Mouse (Mus musculus) neural tube, embryonic 15.5 days (tissue): ENCODE data around the gene Erg. TPM values are rescaled to one million over a fixed set of nuclear protein-coding genes. Genes with fewer than 3 reads are reported as not detected.

Source experiments
- ATAC-seq: fragments of 200-750 bp; cut with Nextera tagmentation; 2 replicates; pipeline ENCODE4 v1.8.0; 2017; ENCODE audit warnings: mild to moderate bottlenecking, moderate TSS enrichment, moderate library complexity; ENCODE audit not compliant: low FRiP score
- H3K27ac ChIP-seq: fragments of 300-500 bp; sonication (generic); replicated peaks from 2 replicates; pipeline ENCODE4 v1.5.1; 2015; ENCODE audit warnings: mild to moderate bottlenecking, inconsistent platforms
- H3K27me3 ChIP-seq: fragments of 300-500 bp; sonication (generic); replicated peaks from 2 replicates; pipeline ENCODE4 v1.6.1; 2015; ENCODE audit warnings: inconsistent platforms
- H3K36me3 ChIP-seq: fragments of 300-500 bp; sonication (generic); 2 replicates; pipeline ENCODE4 v1.6.1; 2015; ENCODE audit warnings: inconsistent platforms
- H3K4me1 ChIP-seq: fragments of 300-500 bp; sonication (generic); 2 replicates; pipeline ENCODE4 v1.6.1; 2015; ENCODE audit warnings: inconsistent platforms
- H3K4me2 ChIP-seq: fragments of 300-500 bp; sonication (generic); 2 replicates; pipeline ENCODE4 v1.6.1; 2015; ENCODE audit warnings: inconsistent platforms, mild to moderate bottlenecking, moderate library complexity
- H3K4me3 ChIP-seq: fragments of 300-500 bp; sonication (generic); replicated peaks from 2 replicates; pipeline ENCODE4 v1.5.1; 2015; ENCODE audit warnings: mild to moderate bottlenecking, inconsistent platforms
- H3K9ac ChIP-seq: fragments of 300-500 bp; sonication (generic); replicated peaks from 2 replicates; pipeline ENCODE4 v1.6.1; 2015; ENCODE audit warnings: mild to moderate bottlenecking, inconsistent platforms
- H3K9me3 ChIP-seq: fragments of 300-500 bp; sonication (generic); replicated peaks from 2 replicates; pipeline ENCODE4 v1.6.1; 2016; ENCODE audit warnings: inconsistent platforms
- WGBS: fragments of 180-500 bp; shearing (Covaris S2); methylation state at CpG from one replicate; pipeline ENCODE4 v1.1.7; 2015; ENCODE audit warnings: mixed read lengths; 5-methylcytosine and 5-hydroxymethylcytosine counted together
- polyA plus RNA-seq: library from polyadenylated mRNA; unstranded; fragments of >200 nt; fragmentation: Nextera tagmentation; extraction: Ambion mirVana; gene quantifications from 2 replicates; pipeline ENCODE4 v1.2.1, GENCODE M21; 2015

The Erg gene
- polyA plus RNA-seq, 1 experiment from 2014 or later = 2.3 TPM

DNA sequence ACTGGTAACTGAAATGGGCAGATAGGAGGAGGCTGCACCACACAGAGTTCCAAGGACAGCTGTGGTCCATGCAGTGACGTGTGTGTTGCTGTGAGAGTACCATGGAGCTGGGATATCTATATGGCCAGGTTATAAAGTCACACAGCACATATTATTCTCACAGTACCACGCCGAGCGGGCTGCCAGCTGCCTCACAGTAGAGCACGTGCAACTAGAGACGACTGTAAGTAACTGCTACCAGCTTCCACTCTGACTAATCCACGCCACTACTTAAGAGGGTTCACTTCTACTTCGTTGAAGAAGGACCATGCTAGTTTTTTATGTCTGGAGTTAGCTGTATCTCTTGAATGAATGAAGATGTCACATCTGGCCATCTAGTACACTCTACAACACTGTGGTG, 66.9 kb downstream of the Erg start:
- H3K27me3 ChIP-seq = no peaks in the 10 kb centered on the region
- 79% methylated on average over 8 of the region's 8 CpGs for WGBS
- no peak overlapping the region for H3K4me2 ChIP-seq
- H3K4me3 ChIP-seq = no peak overlapping the region
- ATAC-seq = no peak
- H3K9ac ChIP-seq = no peak overlapping the region
- H3K36me3 ChIP-seq = no peaks in the 10 kb centered on the region
- no peak overlapping the region for H3K27ac ChIP-seq
- H3K4me1 ChIP-seq = no peaks in the 10 kb centered on the region
- no peaks in the 10 kb centered on the region for H3K9me3 ChIP-seq

DNA sequence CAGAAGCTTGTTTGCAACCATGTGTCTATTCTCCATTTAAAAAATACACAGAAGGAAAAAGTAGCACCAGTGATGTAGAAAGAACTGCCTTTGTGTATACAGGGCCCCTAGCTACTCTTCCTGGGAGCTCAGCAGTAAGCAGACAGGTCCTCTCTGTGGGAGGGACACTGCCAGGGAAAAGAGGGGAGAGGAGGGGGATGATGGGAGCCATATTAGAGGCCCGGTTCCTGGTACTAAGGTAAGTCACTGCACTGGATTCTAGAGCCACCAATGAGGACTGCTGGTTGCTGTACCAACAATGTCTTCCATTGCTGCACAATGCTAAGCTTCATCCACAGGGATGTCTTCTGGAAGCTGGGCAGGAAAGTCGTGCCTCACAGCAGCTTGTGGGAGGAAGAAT, 80.3 kb downstream of the Erg start:
- Histone ChIP-seq H3K4me2 (no peak overlapping the region), H3K27ac (no peak overlapping the region), H3K4me1 (no peaks in the 10 kb centered on the region), H3K27me3 (no peaks in the 10 kb centered on the region), H3K36me3 (no peaks in the 10 kb centered on the region), H3K9ac (no peak overlapping the region), H3K9me3 (no peaks in the 10 kb centered on the region), H3K4me3 (no peak overlapping the region)
- 76% methylated on average over 2 of the region's 2 CpGs for WGBS
- ATAC-seq = no peak

DNA sequence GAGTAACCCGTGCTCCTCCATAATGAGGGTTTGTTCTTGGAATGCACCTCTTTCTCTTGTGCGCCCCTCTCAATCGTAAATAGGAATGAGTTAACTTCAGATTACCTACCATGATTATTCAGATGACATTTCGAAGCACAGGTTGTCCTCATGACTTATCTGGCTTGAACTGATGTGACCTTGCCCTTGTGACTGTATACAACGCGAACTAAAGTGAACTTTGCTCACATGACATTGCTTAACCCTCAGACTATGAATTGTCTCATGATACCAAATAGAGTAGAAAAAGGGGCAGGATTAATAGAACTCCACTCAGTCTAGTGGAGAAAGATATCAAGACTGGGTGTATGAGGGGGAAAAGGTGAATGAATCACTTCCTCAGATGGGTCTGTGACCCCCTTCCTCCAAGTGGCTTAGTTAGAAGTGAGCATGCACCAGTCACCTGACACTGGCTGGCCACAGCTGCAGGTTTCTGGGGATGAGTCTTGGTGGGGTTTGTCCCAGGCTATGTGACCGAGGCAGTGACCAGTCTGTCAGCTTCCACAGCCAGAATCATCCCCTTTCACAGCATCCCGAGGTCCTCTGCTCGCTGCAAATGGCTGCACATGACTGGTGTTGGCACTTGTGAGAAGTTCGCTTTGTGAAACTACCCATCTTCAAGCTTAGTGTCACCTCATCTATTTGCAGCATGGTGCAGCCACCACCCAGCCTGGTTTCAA, 89.7 kb downstream of the Erg start:
- 90% methylated on average over 10 of the region's 10 CpGs for WGBS
- Histone ChIP-seq H3K27ac (no peak overlapping the region), H3K4me2 (no peak overlapping the region), H3K4me3 (no peak overlapping the region), H3K9me3 (no peaks in the 10 kb centered on the region), H3K36me3 (no peaks in the 10 kb centered on the region), H3K27me3 (no peaks in the 10 kb centered on the region), H3K9ac (no peak overlapping the region), H3K4me1 (no peaks in the 10 kb centered on the region)
- ATAC-seq = no peak

DNA sequence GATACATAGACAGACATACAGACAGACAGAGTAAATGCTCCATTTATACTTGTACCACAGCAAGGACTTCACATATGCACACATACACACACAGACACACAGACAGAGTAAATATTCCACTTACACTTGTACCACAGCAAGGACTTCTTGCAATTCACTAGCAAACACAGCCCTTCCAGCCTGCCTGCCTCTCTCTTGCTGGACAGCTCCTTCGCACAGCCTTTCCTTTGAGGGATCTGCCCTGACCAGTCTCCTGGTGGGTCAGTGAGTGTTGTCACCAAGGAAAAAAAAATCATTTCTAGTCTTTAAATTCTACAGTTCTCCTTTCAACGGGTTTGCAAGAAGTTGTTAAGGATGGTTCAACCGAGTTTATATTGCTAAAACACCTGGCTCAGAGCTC, 92.3 kb downstream of the Erg start:
- Histone ChIP-seq H3K9me3 (no peaks in the 10 kb centered on the region), H3K27ac (no peak overlapping the region), H3K27me3 (no peaks in the 10 kb centered on the region), H3K4me3 (no peak overlapping the region), H3K36me3 (no peaks in the 10 kb centered on the region), H3K4me1 (no peaks in the 10 kb centered on the region), H3K4me2 (no peak overlapping the region), H3K9ac (no peak overlapping the region)
- WGBS = 76% methylated on average over 3 of the region's 3 CpGs
- no peak for ATAC-seq

DNA sequence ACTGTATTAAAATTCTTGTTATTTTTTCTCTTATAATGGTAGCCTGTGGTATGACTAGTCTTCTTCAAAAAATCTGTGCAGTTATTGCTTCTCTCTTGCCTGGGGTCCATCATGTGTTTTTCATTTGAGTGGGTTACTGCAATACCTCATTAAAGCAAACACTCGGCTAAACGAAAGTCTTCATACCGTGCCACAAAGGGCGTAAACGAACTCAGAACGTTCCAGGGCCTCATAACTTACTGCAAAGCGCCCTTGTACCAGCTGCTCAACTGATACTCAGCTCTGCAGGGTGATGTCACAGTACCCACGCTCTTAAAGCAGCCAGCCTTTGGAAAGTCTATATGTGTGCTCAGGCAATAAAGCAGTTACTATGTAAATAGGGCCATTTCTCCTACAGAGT, 93.1 kb downstream of the Erg start:
- Histone ChIP-seq H3K4me3 (no peak overlapping the region), H3K4me2 (no peak overlapping the region), H3K4me1 (no peaks in the 10 kb centered on the region), H3K9ac (no peak overlapping the region), H3K36me3 (no peaks in the 10 kb centered on the region), H3K9me3 (no peaks in the 10 kb centered on the region), H3K27me3 (no peaks in the 10 kb centered on the region), H3K27ac (no peak overlapping the region)
- no peak for ATAC-seq
- 54% methylated on average over 8 of the region's 8 CpGs for WGBS

DNA sequence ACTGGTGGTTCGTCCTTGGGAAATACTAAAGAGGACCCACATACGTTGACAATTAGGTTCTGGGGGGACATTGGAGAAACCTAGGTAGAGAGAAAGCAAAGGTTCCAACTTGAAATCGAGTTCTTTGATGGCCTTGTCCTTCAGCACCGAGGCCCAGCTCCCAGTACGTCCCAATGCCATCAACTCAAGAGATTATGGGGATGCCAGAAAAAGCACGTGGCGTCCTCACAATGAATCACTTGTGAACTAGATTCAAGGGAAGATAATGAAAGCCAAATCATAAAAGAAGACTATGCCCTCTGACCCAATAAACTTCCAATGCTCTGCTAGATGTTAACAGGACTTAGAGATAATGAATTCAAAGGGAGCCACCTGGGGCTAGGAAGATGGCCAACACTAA, 94.2 kb downstream of the Erg start:
- no peak overlapping the region for H3K9ac ChIP-seq
- H3K36me3 ChIP-seq = no peaks in the 10 kb centered on the region
- no peak overlapping the region for H3K4me2 ChIP-seq
- no peak for ATAC-seq
- no peak overlapping the region for H3K4me3 ChIP-seq
- WGBS = 87% methylated on average over 7 of the region's 7 CpGs
- H3K9me3 ChIP-seq = no peaks in the 10 kb centered on the region
- H3K27me3 ChIP-seq = no peaks in the 10 kb centered on the region
- no peaks in the 10 kb centered on the region for H3K4me1 ChIP-seq
- no peak overlapping the region for H3K27ac ChIP-seq

DNA sequence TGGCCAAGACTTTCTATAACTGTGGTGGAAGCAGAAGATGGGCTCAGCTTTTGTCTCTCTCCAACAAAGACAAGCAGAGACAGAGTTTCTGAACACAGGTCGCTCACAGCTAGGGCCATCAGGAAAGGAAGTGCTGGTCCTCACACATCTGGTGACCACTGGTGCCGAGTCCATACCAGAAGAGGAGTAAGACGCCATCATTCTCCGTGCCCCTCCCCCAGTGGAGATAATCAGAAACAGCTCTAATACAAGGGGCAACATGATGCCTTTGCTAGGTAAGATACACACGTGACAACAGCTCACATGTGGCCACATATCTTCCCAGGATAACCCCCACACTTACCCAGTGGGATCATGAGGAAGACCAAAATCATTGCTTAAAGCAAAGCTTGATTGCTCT, 96.0 kb downstream of the Erg start:
- no peak overlapping the region for H3K4me2 ChIP-seq
- no peaks in the 10 kb centered on the region for H3K9me3 ChIP-seq
- no peak overlapping the region for H3K4me3 ChIP-seq
- 84% methylated on average over 5 of the region's 5 CpGs for WGBS
- H3K27ac ChIP-seq = no peak overlapping the region
- no peak overlapping the region for H3K9ac ChIP-seq
- no peaks in the 10 kb centered on the region for H3K4me1 ChIP-seq
- ATAC-seq = no peak
- H3K27me3 ChIP-seq = no peaks in the 10 kb centered on the region
- no peaks in the 10 kb centered on the region for H3K36me3 ChIP-seq

DNA sequence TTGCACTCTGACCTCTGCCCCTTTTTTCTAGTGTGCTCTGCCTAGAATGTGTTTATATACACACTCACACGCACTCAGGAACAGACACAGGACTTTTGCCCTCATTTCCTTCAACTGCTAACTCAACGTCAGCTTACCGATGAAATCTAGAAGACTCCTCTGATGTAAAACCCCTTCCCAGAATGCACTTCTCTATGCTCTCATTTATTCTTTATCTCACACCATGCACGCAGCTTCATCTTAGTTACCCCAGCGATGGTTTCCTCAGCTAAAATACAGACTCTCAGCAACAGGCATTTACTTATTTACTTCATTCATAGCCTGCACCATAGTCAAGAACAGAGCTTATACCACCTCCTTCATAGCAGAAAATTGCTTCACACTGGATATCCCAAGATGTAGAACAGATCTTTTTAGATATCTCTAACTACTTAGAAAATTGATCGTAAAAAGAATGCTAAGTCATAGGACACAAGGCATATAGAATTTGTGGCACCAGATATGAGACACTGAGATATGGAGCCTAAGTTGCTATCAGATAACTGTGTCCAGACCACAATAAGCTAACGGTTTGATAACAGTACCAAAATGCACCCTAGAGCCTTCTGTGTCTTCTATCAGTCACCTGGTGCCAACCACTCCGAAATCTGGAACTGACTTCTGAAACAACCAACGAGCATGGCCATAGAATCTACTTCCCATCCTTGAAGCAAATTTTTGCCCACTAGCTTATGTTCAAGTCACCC, 98.6 kb downstream of the Erg start:
- Histone ChIP-seq H3K4me1 (no peaks in the 10 kb centered on the region), H3K27me3 (no peaks in the 10 kb centered on the region), H3K27ac (no peak overlapping the region), H3K4me2 (no peak overlapping the region), H3K36me3 (no peaks in the 10 kb centered on the region), H3K4me3 (no peak overlapping the region), H3K9ac (no peak overlapping the region), H3K9me3 (no peaks in the 10 kb centered on the region)
- 82% methylated on average over 9 of the region's 9 CpGs for WGBS
- no peak for ATAC-seq

DNA sequence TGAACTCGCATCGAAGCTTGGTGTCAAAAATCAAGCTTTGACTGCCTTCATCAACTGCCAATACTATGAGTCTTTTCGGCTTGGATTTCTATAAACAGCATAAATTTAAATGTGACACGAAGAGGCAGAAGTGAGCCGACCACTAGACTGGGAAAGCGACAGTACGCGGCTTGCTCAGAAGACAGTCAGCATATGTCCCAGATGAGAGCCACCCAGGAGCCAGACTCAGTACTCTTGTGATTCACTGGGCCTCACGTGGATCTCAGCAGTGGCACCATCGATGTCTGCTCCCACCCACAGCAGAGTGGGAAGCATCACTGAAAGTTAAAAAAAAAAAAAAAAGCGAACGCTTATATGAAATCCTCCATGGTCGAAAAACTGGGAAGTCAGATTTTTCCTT, 105.2 kb downstream of the Erg start:
- H3K9me3 ChIP-seq = no peaks in the 10 kb centered on the region
- no peak overlapping the region for H3K27ac ChIP-seq
- WGBS = 95% methylated on average over 13 of the region's 13 CpGs
- H3K4me2 ChIP-seq = no peak overlapping the region
- ATAC-seq = no peak
- H3K36me3 ChIP-seq = no peaks in the 10 kb centered on the region
- no peak overlapping the region for H3K4me3 ChIP-seq
- no peaks in the 10 kb centered on the region for H3K4me1 ChIP-seq
- no peak overlapping the region for H3K9ac ChIP-seq
- H3K27me3 ChIP-seq = no peaks in the 10 kb centered on the region

DNA sequence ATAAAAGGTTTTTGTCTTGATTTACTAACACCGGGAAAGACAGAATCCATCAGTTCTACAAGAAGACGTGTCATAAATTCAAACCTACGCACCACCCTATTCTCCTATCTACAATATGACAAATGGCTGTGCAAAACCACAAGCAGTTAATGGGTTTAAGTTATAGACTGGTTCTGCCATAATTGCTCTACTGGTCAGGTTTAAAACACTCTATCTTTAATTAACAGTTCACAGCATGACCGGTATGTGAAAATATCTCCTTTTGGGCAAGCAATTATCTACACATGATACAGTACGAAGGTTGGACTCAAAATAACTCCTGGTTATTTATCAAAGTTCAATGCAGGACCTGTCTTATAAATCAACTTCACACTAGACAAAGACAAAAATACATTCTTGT, 107.8 kb downstream of the Erg start:
- ATAC-seq = no peak
- 75% methylated on average over 5 of the region's 5 CpGs for WGBS
- H3K9me3 ChIP-seq = no peaks in the 10 kb centered on the region
- no peaks in the 10 kb centered on the region for H3K4me1 ChIP-seq
- no peaks in the 10 kb centered on the region for H3K36me3 ChIP-seq
- no peak overlapping the region for H3K9ac ChIP-seq
- no peak overlapping the region for H3K4me3 ChIP-seq
- H3K4me2 ChIP-seq = no peak overlapping the region
- H3K27ac ChIP-seq = no peak overlapping the region
- no peaks in the 10 kb centered on the region for H3K27me3 ChIP-seq

DNA sequence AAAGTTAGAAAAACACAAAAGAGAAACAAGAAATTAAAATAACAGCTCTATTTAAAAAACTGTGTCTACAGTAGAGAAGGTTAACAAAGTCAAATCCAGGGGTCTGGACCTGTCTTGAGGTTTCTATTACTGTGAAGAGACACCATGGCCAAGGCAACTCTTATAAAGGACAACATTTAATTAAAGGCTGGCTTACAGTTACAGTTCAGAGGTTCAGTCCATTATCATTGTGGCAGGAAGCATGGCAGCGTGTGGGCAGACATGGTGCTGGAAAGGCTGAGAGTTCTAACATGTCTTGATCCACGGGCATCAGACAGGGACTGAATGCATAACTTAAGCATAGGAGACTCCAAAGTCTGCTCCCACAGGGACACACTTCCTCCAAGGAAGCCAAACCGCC, 111.4 kb downstream of the Erg start:
- ATAC-seq = no peak
- no peaks in the 10 kb centered on the region for H3K36me3 ChIP-seq
- no peak overlapping the region for H3K4me2 ChIP-seq
- H3K27ac ChIP-seq = no peak overlapping the region
- 86% methylated on average over 3 of the region's 3 CpGs for WGBS
- no peak overlapping the region for H3K4me3 ChIP-seq
- H3K4me1 ChIP-seq = no peaks in the 10 kb centered on the region
- no peak overlapping the region for H3K9ac ChIP-seq
- H3K27me3 ChIP-seq = no peaks in the 10 kb centered on the region
- no peaks in the 10 kb centered on the region for H3K9me3 ChIP-seq

DNA sequence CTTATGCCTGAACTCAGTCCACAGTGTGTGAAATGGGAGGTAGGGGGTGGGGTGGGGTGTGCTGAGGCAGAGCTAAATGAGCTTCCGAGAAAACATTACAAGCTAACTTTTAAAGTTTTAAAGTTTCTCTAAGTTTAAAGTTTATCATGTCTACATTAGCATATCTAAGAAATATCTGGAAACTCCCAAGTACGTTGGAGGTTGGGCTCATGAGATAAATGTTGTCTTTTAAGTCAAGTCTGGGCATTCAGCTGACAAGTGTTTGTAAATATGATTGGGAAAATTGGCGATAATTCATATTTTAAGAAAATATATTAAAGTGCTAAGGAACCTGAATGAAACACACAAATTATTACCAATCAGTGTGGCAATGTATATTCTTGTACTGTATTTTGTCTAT, 112.4 kb downstream of the Erg start:
- Histone ChIP-seq H3K4me3 (no peak overlapping the region), H3K4me2 (no peak overlapping the region), H3K27ac (no peak overlapping the region), H3K4me1 (no peaks in the 10 kb centered on the region), H3K9me3 (no peaks in the 10 kb centered on the region), H3K27me3 (no peaks in the 10 kb centered on the region), H3K36me3 (no peaks in the 10 kb centered on the region), H3K9ac (no peak overlapping the region)
- ATAC-seq = no peak
- 96% methylated on average over 3 of the region's 3 CpGs for WGBS
